Mouse (Mus musculus): ENCODE data around the gene 1700024P04Rik. TPM values are rescaled to one million over a fixed set of nuclear protein-coding genes. Genes with fewer than 3 reads are reported as not detected.

The 1700024P04Rik gene
- polyA plus RNA-seq, 1 experiment from 2014 or later, result not detected

- Histone ChIP-seq H3K4me3 (no peak overlapping the region), H3K4me1 (no peaks in the 10 kb centered on the region), H3K27ac (no peak overlapping the region), H3K9me3 (no peaks in the 10 kb centered on the region), H3K4me2 (no peak overlapping the region), H3K9ac (no peak overlapping the region), H3K36me3 (no peaks in the 10 kb centered on the region), H3K27me3 (no peaks in the 10 kb centered on the region)
- ATAC-seq (ENCODE audit: insufficient number of reproducible peaks, insufficient read depth, low FRiP score, low TSS enrichment, low read depth), result no peak
- WGBS, result 85% methylated on average over 2 of the region's 2 CpGs
These were observed 28.2 kb downstream of the 1700024P04Rik start for GRCm38 (mm10) chr13:98956209-98956608.

GRCm38 (mm10) chr13:98955676-98956075 is 28.7 kb downstream of the 1700024P04Rik start:
- 65% methylated on average over 6 of the region's 6 CpGs for WGBS
- no peak overlapping the region for H3K9ac ChIP-seq
- ATAC-seq (ENCODE audit: insufficient number of reproducible peaks, insufficient read depth, low FRiP score, low TSS enrichment, low read depth), result no peak
- H3K4me2 ChIP-seq, result no peak overlapping the region
- H3K27me3 ChIP-seq, result no peaks in the 10 kb centered on the region
- no peak overlapping the region for H3K4me3 ChIP-seq
- H3K9me3 ChIP-seq, result no peaks in the 10 kb centered on the region
- H3K36me3 ChIP-seq, result no peaks in the 10 kb centered on the region
- no peak overlapping the region for H3K27ac ChIP-seq
- H3K4me1 ChIP-seq, result no peaks in the 10 kb centered on the region

GRCm38 (mm10) chr13:98955226-98955625 is 29.1 kb downstream of the 1700024P04Rik start:
- H3K9me3 ChIP-seq, result no peaks in the 10 kb centered on the region
- no peaks in the 10 kb centered on the region for H3K4me1 ChIP-seq
- H3K4me3 ChIP-seq, result no peak overlapping the region
- H3K27ac ChIP-seq, result no peak overlapping the region
- 67% methylated on average over 5 of the region's 5 CpGs for WGBS
- no peak overlapping the region for H3K9ac ChIP-seq
- no peaks in the 10 kb centered on the region for H3K27me3 ChIP-seq
- no peak for ATAC-seq (ENCODE audit: insufficient number of reproducible peaks, insufficient read depth, low FRiP score, low TSS enrichment, low read depth)
- no peak overlapping the region for H3K4me2 ChIP-seq
- H3K36me3 ChIP-seq, result no peaks in the 10 kb centered on the region

- ATAC-seq (ENCODE audit: insufficient number of reproducible peaks, insufficient read depth, low FRiP score, low TSS enrichment, low read depth), result no peak
- Histone ChIP-seq H3K4me1 (no peaks in the 10 kb centered on the region), H3K4me2 (no peak overlapping the region), H3K27ac (no peak overlapping the region), H3K9ac (no peak overlapping the region), H3K4me3 (no peak overlapping the region), H3K27me3 (no peaks in the 10 kb centered on the region), H3K36me3 (no peaks in the 10 kb centered on the region), H3K9me3 (no peaks in the 10 kb centered on the region)
- WGBS, result 73% methylated on average over 5 of the region's 5 CpGs
These were observed 30.5 kb downstream of the 1700024P04Rik start for GRCm38 (mm10) chr13:98953830-98954229.

- 77% methylated on average over 7 of the region's 7 CpGs for WGBS
- Histone ChIP-seq H3K27me3 (no peaks in the 10 kb centered on the region), H3K4me2 (no peak overlapping the region), H3K9ac (no peak overlapping the region), H3K9me3 (no peaks in the 10 kb centered on the region), H3K27ac (no peak overlapping the region), H3K36me3 (no peaks in the 10 kb centered on the region), H3K4me1 (no peaks in the 10 kb centered on the region), H3K4me3 (no peak overlapping the region)
- ATAC-seq (ENCODE audit: insufficient number of reproducible peaks, insufficient read depth, low FRiP score, low TSS enrichment, low read depth), result no peak
These were observed 32.4 kb downstream of the 1700024P04Rik start for GRCm38 (mm10) chr13:98951951-98952350.

- no peak overlapping the region for H3K27ac ChIP-seq
- 60% methylated on average over 4 of the region's 4 CpGs for WGBS
- H3K36me3 ChIP-seq, result no peaks in the 10 kb centered on the region
- no peak overlapping the region for H3K9ac ChIP-seq
- H3K4me3 ChIP-seq, result no peak overlapping the region
- no peaks in the 10 kb centered on the region for H3K27me3 ChIP-seq
- no peak overlapping the region for H3K4me2 ChIP-seq
- no peak for ATAC-seq (ENCODE audit: insufficient number of reproducible peaks, insufficient read depth, low FRiP score, low TSS enrichment, low read depth)
- H3K9me3 ChIP-seq, result no peaks in the 10 kb centered on the region
- no peaks in the 10 kb centered on the region for H3K4me1 ChIP-seq
These were observed 36.2 kb downstream of the 1700024P04Rik start for GRCm38 (mm10) chr13:98948146-98948545.

GRCm38 (mm10) chr13:98946434-98946833 is 37.9 kb downstream of the 1700024P04Rik start:
- Histone ChIP-seq H3K4me3 (no peak overlapping the region), H3K4me1 (0 out of 2 replicates have a peak, but pooled peaks cover 3% of the 10 kb centered on the region), H3K27me3 (no peaks in the 10 kb centered on the region), H3K9me3 (no peaks in the 10 kb centered on the region), H3K36me3 (no peaks in the 10 kb centered on the region), H3K27ac (no peak overlapping the region), H3K9ac (no peak overlapping the region), H3K4me2 (no peak overlapping the region)
- ATAC-seq (ENCODE audit: insufficient number of reproducible peaks, insufficient read depth, low FRiP score, low TSS enrichment, low read depth), result no peak
- WGBS, result 85% methylated on average over 7 of the region's 7 CpGs

- H3K27ac ChIP-seq, result no peak overlapping the region
- no peak overlapping the region for H3K4me2 ChIP-seq
- no peaks in the 10 kb centered on the region for H3K36me3 ChIP-seq
- H3K4me3 ChIP-seq, result no peak overlapping the region
- 52% methylated on average over 3 of the region's 3 CpGs for WGBS
- H3K27me3 ChIP-seq, result no peaks in the 10 kb centered on the region
- H3K9me3 ChIP-seq, result no peaks in the 10 kb centered on the region
- 0 out of 2 replicates have a peak, but pooled peaks cover 3% of the 10 kb centered on the region for H3K4me1 ChIP-seq
- ATAC-seq (ENCODE audit: insufficient number of reproducible peaks, insufficient read depth, low FRiP score, low TSS enrichment, low read depth), result no peak
- no peak overlapping the region for H3K9ac ChIP-seq
These were observed 38.5 kb downstream of the 1700024P04Rik start for GRCm38 (mm10) chr13:98945908-98946307.

- Histone ChIP-seq H3K9ac (no peak overlapping the region), H3K9me3 (no peaks in the 10 kb centered on the region), H3K4me2 (no peak overlapping the region), H3K4me3 (no peak overlapping the region), H3K27ac (no peak overlapping the region), H3K4me1 (0 out of 2 replicates have a peak, but pooled peaks cover 3% of the 10 kb centered on the region), H3K27me3 (no peaks in the 10 kb centered on the region), H3K36me3 (no peaks in the 10 kb centered on the region)
- no peak for ATAC-seq (ENCODE audit: insufficient number of reproducible peaks, insufficient read depth, low FRiP score, low TSS enrichment, low read depth)
- WGBS, result 90% methylated on average over 4 of the region's 4 CpGs
These were observed 39.0 kb downstream of the 1700024P04Rik start for GRCm38 (mm10) chr13:98945381-98945780.

- no peaks in the 10 kb centered on the region for H3K9me3 ChIP-seq
- no peak overlapping the region for H3K9ac ChIP-seq
- H3K27me3 ChIP-seq, result no peaks in the 10 kb centered on the region
- H3K36me3 ChIP-seq, result no peaks in the 10 kb centered on the region
- H3K27ac ChIP-seq, result no peak overlapping the region
- no peak overlapping the region for H3K4me2 ChIP-seq
- H3K4me3 ChIP-seq, result no peak overlapping the region
- no peak for ATAC-seq (ENCODE audit: insufficient number of reproducible peaks, insufficient read depth, low FRiP score, low TSS enrichment, low read depth)
- H3K4me1 ChIP-seq, result 0 out of 2 replicates have a peak, but pooled peaks cover 3% of the 10 kb centered on the region
- 78% methylated on average over 7 of the region's 7 CpGs for WGBS
These were observed 39.7 kb downstream of the 1700024P04Rik start for GRCm38 (mm10) chr13:98944620-98945081.

GRCm38 (mm10) chr13:98942360-98942759 is 42.0 kb downstream of the 1700024P04Rik start:
- H3K4me3 ChIP-seq, result no peak overlapping the region
- no peak overlapping the region for H3K27ac ChIP-seq
- no peaks in the 10 kb centered on the region for H3K9me3 ChIP-seq
- 53% methylated on average over 6 of the region's 6 CpGs for WGBS
- H3K9ac ChIP-seq, result no peak overlapping the region
- H3K4me1 ChIP-seq, result 0 out of 2 replicates have a peak, but pooled peaks cover 3% of the 10 kb centered on the region
- H3K4me2 ChIP-seq, result no peak overlapping the region
- no peaks in the 10 kb centered on the region for H3K27me3 ChIP-seq
- no peak for ATAC-seq (ENCODE audit: insufficient number of reproducible peaks, insufficient read depth, low FRiP score, low TSS enrichment, low read depth)
- H3K36me3 ChIP-seq, result no peaks in the 10 kb centered on the region

- 83% methylated on average over 7 of the region's 7 CpGs for WGBS
- H3K9me3 ChIP-seq, result no peaks in the 10 kb centered on the region
- no peak for ATAC-seq (ENCODE audit: insufficient number of reproducible peaks, insufficient read depth, low FRiP score, low TSS enrichment, low read depth)
- no peaks in the 10 kb centered on the region for H3K36me3 ChIP-seq
- no peaks in the 10 kb centered on the region for H3K27me3 ChIP-seq
- no peak overlapping the region for H3K27ac ChIP-seq
- H3K4me1 ChIP-seq, result 0 out of 2 replicates have a peak, but pooled peaks cover 3% of the 10 kb centered on the region
- H3K9ac ChIP-seq, result no peak overlapping the region
- no peak overlapping the region for H3K4me2 ChIP-seq
- H3K4me3 ChIP-seq, result no peak overlapping the region
These were observed 42.5 kb downstream of the 1700024P04Rik start for GRCm38 (mm10) chr13:98941829-98942343.

All from embryonic facial prominence, embryonic 13.5 days (tissue).